Comparison of ENCODE assay signal across 13 mouse cellular contexts in the genomic region with DNA sequence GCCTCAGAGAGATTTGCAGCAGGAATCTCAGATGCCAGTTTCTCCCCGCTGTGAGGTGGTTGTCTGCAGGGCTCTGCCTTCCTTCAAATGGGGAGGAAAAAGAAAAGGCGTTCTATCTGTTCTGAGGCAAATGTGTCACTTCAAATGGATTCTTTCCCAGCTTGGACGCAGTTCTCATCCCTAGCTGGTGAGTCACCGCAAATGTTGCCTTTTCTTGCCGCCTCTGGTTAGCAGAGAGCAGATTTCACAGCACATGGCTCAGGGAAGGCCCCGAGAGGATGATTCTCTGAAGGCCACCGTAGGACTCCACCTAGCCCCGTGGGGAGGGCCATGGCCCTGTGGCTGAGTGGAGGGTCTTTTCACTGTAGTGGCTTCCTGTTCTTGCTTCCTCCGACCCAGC. TPM values are rescaled to one million over a fixed set of nuclear protein-coding genes. Genes with fewer than 3 reads are reported as not detected.
DNase-seq lines count a peak whose midpoint lies in the region; ATAC-seq and TF ChIP-seq lines count a peak whose summit lies in the region.
"Had no signal": no experiment of that assay in that cellular context is flagged by ENCODE, and none has a peak within 500 bp of the region (broad histone marks: within the 10 kb centered on the region; RNA-seq: fewer than 3 reads in every experiment).

No protein-coding gene starts in this region.

- H3K4me2 ChIP-seq in stomach, embryonic 16.5 days (ENCODE audit: low read depth, low read length) = no peak overlapping the region
- H3K4me2 ChIP-seq in stomach, postnatal 0 days (replicated peaks; ENCODE audit: low read depth) = no peak overlapping the region
- H3K4me2 ChIP-seq in midbrain, embryonic 16.5 days (ENCODE audit: low read length) = no peak overlapping the region
- H3K4me2 ChIP-seq: limb, embryonic 12.5 days; neural tube, embryonic 12.5 days had no signal

- H3K4me1 ChIP-seq in stomach, embryonic 16.5 days (ENCODE audit: control insufficient read depth, insufficient read depth, low read length) = no peaks in the 10 kb centered on the region
- no peaks in the 10 kb centered on the region for H3K4me1 ChIP-seq in stomach, postnatal 0 days (replicated peaks; ENCODE audit: control insufficient read depth, insufficient read depth)
- no peaks in the 10 kb centered on the region for H3K4me1 ChIP-seq in midbrain, embryonic 16.5 days (ENCODE audit: control insufficient read depth, insufficient read depth, low read length)
- H3K4me1 ChIP-seq: limb, embryonic 12.5 days; neural tube, embryonic 12.5 days had no signal

- no peak for TF ChIP-seq EP300 in stomach, postnatal 0 days (optimal IDR thresholded peaks at IDR 0.05)

- no peak overlapping the region for H3K4me3 ChIP-seq in stomach, embryonic 16.5 days (replicated peaks; ENCODE audit: low read length)
- no peak overlapping the region for H3K4me3 ChIP-seq in stomach, postnatal 0 days (ENCODE audit: low read depth, low read length)
- H3K4me3 ChIP-seq in midbrain, embryonic 16.5 days (ENCODE audit: low read depth, low read length) = no peak overlapping the region
- H3K4me3 ChIP-seq: limb, embryonic 12.5 days; neural tube, embryonic 12.5 days had no signal

- H3K9ac ChIP-seq in stomach, embryonic 16.5 days (ENCODE audit: low read length) = no peak overlapping the region
- H3K9ac ChIP-seq in stomach, postnatal 0 days (ENCODE audit: low read length) = no peak overlapping the region
- H3K9ac ChIP-seq in midbrain, embryonic 16.5 days (ENCODE audit: low read depth, low read length) = no peak overlapping the region
- H3K9ac ChIP-seq: limb, embryonic 12.5 days; neural tube, embryonic 12.5 days had no signal

- DNase-seq in stomach, postnatal 0 days (ENCODE audit: low spot score) = no peak
- peak; percentile 37 to 52 for DNase-seq in frontal cortex, postnatal 14 days (ENCODE audit: low spot score in 2 of 2)
- DNase-seq in layer of hippocampus, postnatal 14 days (ENCODE audit: low spot score in 2 of 2) = peak; percentile 51 to 66
- peak; percentile 71 to 82 for DNase-seq in right cerebral cortex, postnatal 36 days (ENCODE audit: low spot score in 2 of 2)
- no peak for DNase-seq in kidney, postnatal 14 days
- no peak for DNase-seq in ovary, postnatal 36 days (ENCODE audit: low spot score)

- WGBS in stomach, embryonic 16.5 days = 58% methylated on average over 9 of the region's 9 CpGs
- 57% methylated on average over 9 of the region's 9 CpGs for WGBS in stomach, postnatal 0 days
- 78% methylated on average over 9 of the region's 9 CpGs for WGBS in midbrain, embryonic 16.5 days

- H3K9me3 ChIP-seq in stomach, embryonic 16.5 days (replicated peaks; ENCODE audit: control insufficient read depth, low read length) = no peaks in the 10 kb centered on the region
- no peaks in the 10 kb centered on the region for H3K9me3 ChIP-seq in stomach, postnatal 0 days (ENCODE audit: control insufficient read depth, low read length)
- no peaks in the 10 kb centered on the region for H3K9me3 ChIP-seq in midbrain, embryonic 16.5 days (replicated peaks; ENCODE audit: control insufficient read depth, low read length, poor library complexity, severe bottlenecking)
- H3K9me3 ChIP-seq: limb, embryonic 12.5 days; neural tube, embryonic 12.5 days had no signal

- no peak for TF ChIP-seq CTCF in stomach, postnatal 0 days (IDR thresholded peaks at IDR 0.05; ENCODE audit: low read depth)

- no peaks in the 10 kb centered on the region for H3K36me3 ChIP-seq in stomach, embryonic 16.5 days (ENCODE audit: control insufficient read depth, insufficient read depth, low read length)
- H3K36me3 ChIP-seq in stomach, postnatal 0 days (ENCODE audit: control insufficient read depth, insufficient read depth, low read length) = no peaks in the 10 kb centered on the region
- H3K36me3 ChIP-seq in midbrain, embryonic 16.5 days (ENCODE audit: control insufficient read depth, insufficient read depth, low read length) = no peaks in the 10 kb centered on the region
- H3K36me3 ChIP-seq: limb, embryonic 12.5 days; neural tube, embryonic 12.5 days had no signal

- H3K27me3 ChIP-seq in stomach, embryonic 16.5 days (ENCODE audit: control insufficient read depth, insufficient read depth, low read length) = no peaks in the 10 kb centered on the region
- no peaks in the 10 kb centered on the region for H3K27me3 ChIP-seq in stomach, postnatal 0 days (ENCODE audit: control insufficient read depth, insufficient read depth, low read length)
- no peaks in the 10 kb centered on the region for H3K27me3 ChIP-seq in midbrain, embryonic 16.5 days (ENCODE audit: control insufficient read depth, insufficient read depth, low read depth, low read length)
- H3K27me3 ChIP-seq: neural tube, embryonic 12.5 days; Patski had no signal

- no peak overlapping the region for H3K27ac ChIP-seq in stomach, embryonic 16.5 days (ENCODE audit: low read length)
- no peak overlapping the region for H3K27ac ChIP-seq in stomach, postnatal 0 days (replicated peaks)
- no peak overlapping the region for H3K27ac ChIP-seq in midbrain, embryonic 16.5 days (ENCODE audit: low read length)
- H3K27ac ChIP-seq: limb, embryonic 12.5 days; macrophage; neural tube, embryonic 12.5 days had no signal

- 0 out of 2 replicates have a peak, but pooled peaks have one; percentile 21 for ATAC-seq in stomach, embryonic 16.5 days (ENCODE audit: insufficient read depth, low FRiP score)
- ATAC-seq in stomach, postnatal 0 days (ENCODE audit: low FRiP score, low TSS enrichment) = no peak
- ATAC-seq in midbrain, embryonic 16.5 days = no peak
- ATAC-seq: inflammation-experienced regulatory T-cells, adult 6 months; Patski had no signal

RNA-seq across cellular contexts. Expression of gene Hrh1, which starts 51.2 kb away (rescaled TPM):
- polyA plus RNA-seq in stomach, embryonic 16.5 days (2015; fragmentation: Nextera tagmentation; extraction: Ambion mirVana) = 0.07 and 0.19 TPM in 2 replicates
- 0.06 TPM in 2 replicates for polyA plus RNA-seq in stomach, postnatal 0 days (2015; fragmentation: Nextera tagmentation; extraction: Ambion mirVana)
- total RNA-seq in layer of hippocampus, postnatal 14 days (2021) = 1 to 10 TPM; 3.7 to 4.2 TPM
- polyA plus RNA-seq in midbrain, embryonic 16.5 days (2015; fragmentation: Nextera tagmentation; extraction: Ambion mirVana) = 1.5 and 1.8 TPM in 2 replicates
- polyA plus RNA-seq: Patski had no signal

Comparison
In these comparisons a context has a peak if more than half of its experiments do, and no peak if none do; other contexts are left out.
1. DNase-seq: peak in frontal cortex, postnatal 14 days (2 of 2), layer of hippocampus, postnatal 14 days (2 of 2) and right cerebral cortex, postnatal 36 days (2 of 2); none in stomach, postnatal 0 days (single experiment), kidney, postnatal 14 days (single experiment) and ovary, postnatal 36 days (single experiment).